Mouse (Mus musculus): ENCODE results near the gene Stard3. TPM values are rescaled to one million over a fixed set of nuclear protein-coding genes. Genes with fewer than 3 reads are reported as not detected.

Stard3 gene
- polyA plus RNA-seq, 1 experiment = 5.3 TPM

DNA sequence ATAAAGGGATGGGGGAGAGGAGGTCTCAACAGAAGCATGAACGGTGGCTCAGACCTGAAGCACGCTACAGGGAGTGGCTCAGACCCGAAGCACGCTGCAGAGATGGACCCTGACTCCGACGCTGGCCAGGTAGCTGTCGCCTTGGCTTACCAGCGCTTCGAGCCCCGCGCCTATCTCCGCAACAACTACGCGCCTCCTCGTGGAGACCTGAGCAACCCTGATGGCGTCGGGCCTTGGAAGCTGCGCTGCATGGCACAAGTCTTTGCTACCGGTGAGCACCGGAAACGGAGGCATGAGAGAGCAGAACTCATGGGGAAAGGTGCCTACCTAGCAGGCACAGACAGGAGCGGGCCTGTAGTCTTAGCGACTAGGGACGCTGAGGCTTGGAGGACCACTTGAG lies 28.4 kb downstream of the Stard3 start:
- no peak overlapping the region for H3K27ac ChIP-seq (replicated peaks; ENCODE audit: low read depth, low read length)
- no peak overlapping the region for H3K4me3 ChIP-seq (ENCODE audit: insufficient read depth, low read depth, low read length)
- no peaks in the 10 kb centered on the region for H3K4me1 ChIP-seq (ENCODE audit: control insufficient read depth, insufficient read depth, insufficient read length, low read length)

DNA sequence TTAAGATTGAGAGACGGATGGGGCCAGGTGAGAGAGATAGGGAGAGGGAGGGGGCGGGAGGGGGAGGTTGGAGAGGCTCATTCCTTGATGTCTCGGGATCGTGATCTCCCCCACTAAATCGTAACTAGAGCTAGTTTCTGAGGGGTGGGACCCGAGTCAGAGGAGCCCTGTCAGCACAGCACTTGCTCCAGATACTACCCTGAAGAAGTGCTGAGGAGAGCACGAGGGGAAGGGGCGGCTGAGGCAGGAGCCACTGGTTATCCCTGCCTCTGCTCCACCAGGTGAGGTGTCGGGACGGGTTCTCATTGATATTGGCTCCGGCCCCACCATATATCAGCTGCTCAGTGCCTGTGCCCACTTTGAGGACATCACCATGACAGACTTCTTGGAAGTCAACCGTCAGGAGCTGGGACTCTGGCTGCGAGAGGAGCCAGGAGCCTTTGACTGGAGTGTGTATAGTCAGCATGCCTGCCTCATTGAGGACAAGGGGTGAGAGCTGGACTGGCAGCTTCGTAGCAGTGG lies 28.9 kb downstream of the Stard3 start:
- no peak overlapping the region for H3K27ac ChIP-seq (replicated peaks; ENCODE audit: low read depth, low read length)
- H3K4me3 ChIP-seq (ENCODE audit: insufficient read depth, low read depth, low read length) = no peak overlapping the region
- H3K4me1 ChIP-seq (ENCODE audit: control insufficient read depth, insufficient read depth, insufficient read length, low read length) = no peaks in the 10 kb centered on the region

DNA sequence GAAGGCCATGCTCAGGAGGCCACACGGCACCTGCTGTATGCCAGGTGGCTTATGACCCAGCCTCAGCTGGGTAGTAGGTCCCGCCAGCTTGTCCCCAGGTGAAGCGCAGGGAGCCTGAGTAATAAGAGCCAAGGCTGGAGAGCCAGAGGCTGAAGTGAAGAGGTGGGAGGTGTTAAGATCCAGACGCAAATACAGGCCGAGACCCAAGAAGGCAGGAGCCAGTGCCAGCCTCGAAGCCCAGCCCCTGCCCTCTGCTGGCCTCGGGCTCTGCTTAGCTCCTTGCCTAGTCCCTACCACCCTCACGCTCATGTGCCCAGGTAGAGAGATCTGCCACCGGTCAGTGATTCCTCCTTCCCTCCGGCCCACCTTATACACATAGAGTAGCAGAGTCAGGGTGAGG lies 30.1 kb downstream of the Stard3 start:
- no peak overlapping the region for H3K27ac ChIP-seq (replicated peaks; ENCODE audit: low read depth, low read length)

DNA sequence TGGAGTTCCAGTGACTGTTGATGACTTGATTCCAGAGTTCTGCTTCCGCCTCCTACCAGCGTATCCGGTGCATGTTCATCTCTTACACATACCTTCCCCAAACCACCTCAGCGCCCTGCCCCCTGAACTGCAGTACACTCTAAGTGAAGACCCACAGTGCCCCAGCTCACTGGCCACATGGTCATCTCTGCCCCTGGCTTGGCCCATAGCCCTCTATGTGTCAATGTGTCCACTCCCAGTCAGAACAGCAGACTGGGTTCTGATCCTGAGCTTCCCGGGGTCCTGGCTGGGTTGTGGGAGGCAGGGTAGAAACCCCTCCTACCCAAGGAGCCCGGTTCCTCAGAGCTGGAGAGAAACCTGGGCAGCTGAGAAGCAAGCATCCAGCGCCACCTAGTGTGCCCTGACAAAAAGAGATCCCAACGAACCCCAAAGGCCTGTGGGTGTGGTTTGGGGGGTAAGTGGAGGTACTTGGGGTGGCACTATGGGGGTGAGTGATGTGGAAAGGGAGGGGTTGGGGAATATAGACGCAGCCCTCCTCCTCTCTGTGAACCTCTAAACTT lies 31.1 kb downstream of the Stard3 start:
- Histone ChIP-seq H3K4me1 (ENCODE audit: control insufficient read depth, insufficient read depth, insufficient read length, low read length) (no peaks in the 10 kb centered on the region), H3K4me3 (ENCODE audit: insufficient read depth, low read depth, low read length) (no peak overlapping the region), H3K27ac (replicated peaks; ENCODE audit: low read depth, low read length) (no peak overlapping the region)

More for the DNA sequence above, 30.1 kb downstream of the Stard3 start:
- Histone ChIP-seq H3K4me1 (ENCODE audit: control insufficient read depth, insufficient read depth, insufficient read length, low read length) (no peaks in the 10 kb centered on the region), H3K4me3 (ENCODE audit: insufficient read depth, low read depth, low read length) (no peak overlapping the region)

DNA sequence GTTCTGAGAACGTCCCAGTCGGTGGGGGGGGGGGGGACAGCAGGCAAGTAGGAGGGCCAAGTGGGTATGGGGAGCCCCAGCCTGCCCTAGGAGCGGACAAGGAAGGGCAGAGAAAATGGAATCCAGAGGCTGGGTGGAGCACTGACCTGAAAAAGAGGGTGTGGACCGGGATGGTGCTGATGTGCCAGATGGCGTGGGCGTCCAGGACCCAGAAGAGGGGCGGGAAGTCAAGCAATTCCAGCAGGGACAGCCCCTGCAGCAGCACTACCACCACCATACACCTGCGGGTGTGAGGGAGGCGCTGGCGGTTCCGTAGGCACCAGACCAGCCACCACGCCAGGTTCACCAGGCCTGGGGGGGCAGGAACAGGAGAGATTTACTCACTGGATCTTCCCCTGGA lies 32.0 kb downstream of the Stard3 start:
- no peak overlapping the region for H3K27ac ChIP-seq (replicated peaks; ENCODE audit: low read depth, low read length)
- H3K4me3 ChIP-seq (ENCODE audit: insufficient read depth, low read depth, low read length) = no peak overlapping the region
- H3K4me1 ChIP-seq (ENCODE audit: control insufficient read depth, insufficient read depth, insufficient read length, low read length) = no peaks in the 10 kb centered on the region

DNA sequence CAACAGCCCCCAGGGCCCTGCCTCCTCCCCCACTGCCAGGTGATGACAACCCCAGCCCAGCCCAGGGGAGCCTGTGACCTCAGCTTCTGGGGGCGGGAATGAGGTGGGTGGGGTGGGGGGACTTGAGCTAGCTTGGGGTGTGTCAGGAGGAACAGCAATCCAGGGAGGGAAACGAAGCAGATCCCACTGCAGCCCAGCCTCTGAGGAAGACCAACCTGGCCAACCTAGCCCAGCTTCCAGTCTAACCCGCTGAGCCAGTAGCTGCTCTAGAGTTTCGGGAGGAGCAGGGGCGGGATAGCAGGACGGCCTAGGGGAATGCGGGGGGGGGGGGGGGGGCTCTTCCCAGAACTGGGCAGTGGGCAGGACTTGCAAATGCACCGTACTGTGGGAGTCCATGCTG lies 33.9 kb downstream of the Stard3 start:
- no peak overlapping the region for H3K27ac ChIP-seq (replicated peaks; ENCODE audit: low read depth, low read length)
- H3K4me1 ChIP-seq (ENCODE audit: control insufficient read depth, insufficient read depth, insufficient read length, low read length) = no peaks in the 10 kb centered on the region

DNA sequence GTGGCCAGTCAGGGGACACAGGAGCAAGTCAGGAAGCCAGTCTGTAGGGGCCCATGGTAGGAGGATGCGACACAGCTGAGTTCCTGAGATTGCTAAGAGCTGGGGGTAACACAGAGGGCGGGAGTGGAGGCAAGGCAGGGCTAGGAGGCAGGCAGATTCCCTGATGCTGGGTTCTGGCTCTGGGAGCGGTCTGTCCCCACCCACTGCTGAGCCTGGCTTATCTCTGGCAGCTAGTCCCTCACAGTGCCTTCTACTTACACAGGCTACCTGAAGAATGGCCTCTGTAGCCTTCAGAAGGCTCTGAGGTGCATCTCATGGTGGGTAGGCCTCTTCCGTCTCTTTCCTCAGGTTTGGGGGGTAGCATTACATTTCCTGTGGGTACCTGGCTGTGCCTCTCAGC lies 34.5 kb downstream of the Stard3 start:
- H3K4me3 ChIP-seq (ENCODE audit: insufficient read depth, low read depth, low read length) = no peak overlapping the region
- H3K4me1 ChIP-seq (ENCODE audit: control insufficient read depth, insufficient read depth, insufficient read length, low read length) = no peaks in the 10 kb centered on the region
- H3K27ac ChIP-seq (replicated peaks; ENCODE audit: low read depth, low read length) = no peak overlapping the region

More for the DNA sequence above, 33.9 kb downstream of the Stard3 start:
- H3K4me3 ChIP-seq (ENCODE audit: insufficient read depth, low read depth, low read length) = no peak overlapping the region

DNA sequence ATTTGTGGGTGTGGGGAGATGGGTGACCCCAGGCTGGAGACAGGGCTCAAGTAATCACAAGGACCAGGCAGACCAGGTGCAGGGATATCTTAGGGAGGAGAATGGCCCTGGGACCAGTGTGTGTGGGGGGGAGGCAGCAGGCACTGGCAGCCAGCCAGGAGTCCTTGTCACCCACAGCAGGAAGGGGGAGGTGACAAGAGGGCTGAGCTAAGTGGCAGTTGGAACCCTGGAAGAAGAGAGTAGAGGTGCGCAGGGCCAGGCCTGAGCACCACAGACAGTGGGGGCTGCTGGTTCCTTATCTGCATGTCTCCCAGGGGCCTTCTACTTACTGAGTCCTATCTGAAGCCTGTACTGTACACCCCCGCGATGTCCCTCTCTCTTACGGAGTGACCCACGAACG lies 35.1 kb downstream of the Stard3 start:
- Histone ChIP-seq H3K27ac (replicated peaks; ENCODE audit: low read depth, low read length) (no peak overlapping the region), H3K4me3 (ENCODE audit: insufficient read depth, low read depth, low read length) (no peak overlapping the region), H3K4me1 (ENCODE audit: control insufficient read depth, insufficient read depth, insufficient read length, low read length) (no peaks in the 10 kb centered on the region)

DNA sequence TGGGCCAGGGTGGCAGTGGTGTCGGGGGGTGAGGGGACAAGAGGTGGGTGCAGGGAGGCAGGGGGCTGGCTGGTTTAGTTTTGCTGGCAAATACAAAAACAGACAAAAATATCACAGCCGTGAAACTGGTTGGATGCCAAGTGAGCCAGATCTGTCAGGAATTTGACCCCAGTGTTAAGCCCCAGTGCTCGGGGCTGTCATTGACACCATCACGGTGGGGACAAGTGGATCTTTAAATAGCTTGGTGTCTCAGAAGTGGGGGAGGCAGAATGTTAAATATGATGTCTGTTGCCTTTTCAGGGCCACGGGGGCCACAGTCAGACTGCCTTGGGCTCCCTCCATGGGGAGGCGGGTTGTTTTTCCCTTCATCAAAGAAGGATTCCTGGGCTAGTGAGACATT lies 36.1 kb downstream of the Stard3 start:
- H3K27ac ChIP-seq (replicated peaks; ENCODE audit: low read depth, low read length) = no peak overlapping the region
- H3K4me1 ChIP-seq (ENCODE audit: control insufficient read depth, insufficient read depth, insufficient read length, low read length) = no peaks in the 10 kb centered on the region
- H3K4me3 ChIP-seq (ENCODE audit: insufficient read depth, low read depth, low read length) = no peak overlapping the region

DNA sequence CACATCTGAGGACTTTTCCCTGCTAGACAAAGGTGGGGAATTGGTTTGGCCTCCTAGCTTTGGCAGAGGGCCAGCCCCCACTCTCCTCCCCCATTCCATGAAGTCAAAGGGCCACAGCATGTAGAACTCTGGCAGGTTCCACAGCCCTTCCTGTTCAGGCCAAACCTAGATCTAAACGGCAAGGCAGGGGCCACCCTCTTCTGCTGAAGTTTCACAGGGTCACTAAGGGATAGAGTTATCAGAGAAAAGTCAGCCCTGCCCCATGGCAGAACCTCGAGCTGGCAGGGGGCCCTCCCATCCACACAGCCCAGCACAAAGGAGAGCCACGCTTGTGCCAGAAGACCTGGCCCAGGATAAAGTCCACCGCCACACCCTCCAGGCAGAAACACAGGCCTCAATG lies 36.9 kb downstream of the Stard3 start:
- Histone ChIP-seq H3K27ac (replicated peaks; ENCODE audit: low read depth, low read length) (no peak overlapping the region), H3K4me3 (ENCODE audit: insufficient read depth, low read depth, low read length) (no peak overlapping the region), H3K4me1 (ENCODE audit: control insufficient read depth, insufficient read depth, insufficient read length, low read length) (no peaks in the 10 kb centered on the region)

DNA sequence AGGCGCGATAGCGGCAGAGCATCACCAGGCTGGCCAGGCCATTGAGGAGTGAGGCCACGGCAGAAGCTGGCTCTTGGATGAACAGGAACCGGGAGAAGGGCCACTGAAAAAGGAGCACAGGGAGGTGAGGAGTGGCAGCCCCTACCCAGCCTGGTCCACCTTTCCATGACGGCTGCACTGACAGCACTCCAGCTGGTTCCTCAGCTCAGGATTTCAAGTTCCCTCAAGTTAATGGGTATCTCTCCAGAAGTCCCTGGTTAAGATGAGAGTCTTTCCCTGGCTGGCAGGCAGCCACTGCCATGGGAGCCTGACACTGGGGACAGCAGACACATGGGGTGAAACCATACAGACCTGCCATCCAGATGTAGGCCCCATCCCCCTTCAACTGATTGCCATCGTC lies 39.8 kb downstream of the Stard3 start:
- H3K27ac ChIP-seq (replicated peaks; ENCODE audit: low read depth, low read length) = no peak overlapping the region
- no peak overlapping the region for H3K4me3 ChIP-seq (ENCODE audit: insufficient read depth, low read depth, low read length)
- peaks cover 2% of the 10 kb centered on the region; the same call in 1 of the 2 replicates for H3K4me1 ChIP-seq (ENCODE audit: control insufficient read depth, insufficient read depth, insufficient read length, low read length)

DNA sequence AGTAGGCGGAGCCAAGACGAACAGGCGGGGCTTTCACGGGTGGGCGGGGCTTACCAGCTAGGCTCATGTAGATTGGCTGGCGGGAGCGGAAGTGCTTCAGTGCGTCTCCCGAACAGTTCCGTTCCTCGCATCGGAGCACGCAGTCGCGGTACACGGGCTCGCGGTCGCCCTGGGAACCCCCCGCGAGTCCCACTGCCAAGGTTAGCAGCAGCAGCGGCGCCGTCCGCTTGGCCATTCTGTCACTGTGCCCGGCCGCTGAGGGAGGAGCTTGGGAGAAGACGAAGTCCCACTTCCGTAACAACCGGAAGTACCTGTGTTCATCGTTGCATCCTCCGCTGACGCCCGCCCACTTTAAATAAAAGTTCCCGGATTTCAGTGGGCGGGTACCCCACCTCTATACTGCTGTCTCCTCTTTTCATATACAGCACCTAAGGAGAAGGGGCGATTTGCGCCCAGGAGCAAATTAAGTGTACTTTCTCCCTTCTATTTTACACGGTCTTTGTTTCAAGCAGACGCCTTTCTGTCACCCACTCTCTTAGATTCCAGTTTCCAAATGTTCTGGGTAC lies 42.1 kb downstream of the Stard3 start, which contains the start of gene Pgap3:
TSS of gene Pgap3 (minus strand) at position 330 of the 566 bp plus-strand sequence.
- H3K4me1 ChIP-seq (ENCODE audit: control insufficient read depth, insufficient read depth, insufficient read length, low read length) = peaks cover 2% of the 10 kb centered on the region; the same call in 1 of the 2 replicates
- H3K4me3 ChIP-seq (ENCODE audit: insufficient read depth, low read depth, low read length) = peak within 1 kb of the TSS; percentile 73
- peak within 1 kb of the TSS; percentile 75 for H3K27ac ChIP-seq (replicated peaks; ENCODE audit: low read depth, low read length)

DNA sequence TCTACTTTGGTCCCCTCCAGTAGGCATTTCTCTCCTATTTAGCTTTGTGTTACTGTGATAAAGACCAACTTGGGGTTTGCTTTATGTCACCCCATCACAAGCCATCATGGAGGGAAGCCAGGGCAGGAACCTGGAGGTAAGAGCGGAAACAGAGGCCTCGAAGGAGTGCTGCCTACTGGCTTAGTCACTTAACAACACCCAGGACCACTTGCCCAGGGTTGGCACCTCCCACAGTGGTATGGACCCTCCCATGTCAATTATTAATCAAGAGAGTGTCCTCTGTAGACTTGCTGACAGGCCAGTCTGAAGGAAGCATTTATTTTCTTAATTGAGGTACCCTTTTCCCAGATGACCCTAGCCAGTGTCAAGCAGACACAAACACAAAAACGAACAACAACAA lies 42.6 kb downstream of the Stard3 start:
- Histone ChIP-seq H3K27ac (replicated peaks; ENCODE audit: low read depth, low read length) (no peak overlapping the region), H3K4me3 (ENCODE audit: insufficient read depth, low read depth, low read length) (peak overlapping the region; percentile 73)

DNA sequence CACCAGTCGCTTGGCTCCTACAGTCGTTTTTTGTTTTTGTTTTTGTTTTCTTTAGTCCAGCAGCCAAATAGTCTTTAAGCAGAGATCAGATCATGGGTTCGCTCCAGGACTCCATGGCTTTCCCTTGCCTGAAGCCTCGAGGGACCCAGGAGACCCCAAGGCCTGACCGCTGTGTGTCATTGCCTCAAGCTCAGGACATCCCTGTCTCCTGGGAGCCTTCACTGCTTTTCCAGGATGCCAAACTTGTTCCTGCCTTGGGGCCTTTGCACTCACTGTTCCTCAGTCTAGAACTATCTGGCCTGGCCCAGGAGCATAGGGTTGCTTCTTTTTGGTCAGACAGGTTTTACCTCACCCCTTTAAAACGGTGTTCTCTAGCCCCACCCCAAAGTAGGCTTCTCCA lies 48.5 kb downstream of the Stard3 start:
- no peak overlapping the region for H3K27ac ChIP-seq (replicated peaks; ENCODE audit: low read depth, low read length)
- no peak overlapping the region for H3K4me3 ChIP-seq (ENCODE audit: insufficient read depth, low read depth, low read length)
- H3K4me1 ChIP-seq (ENCODE audit: control insufficient read depth, insufficient read depth, insufficient read length, low read length) = no peaks in the 10 kb centered on the region

More for the DNA sequence above, 42.6 kb downstream of the Stard3 start:
- peaks cover 2% of the 10 kb centered on the region; the same call in 1 of the 2 replicates for H3K4me1 ChIP-seq (ENCODE audit: control insufficient read depth, insufficient read depth, insufficient read length, low read length)

DNA sequence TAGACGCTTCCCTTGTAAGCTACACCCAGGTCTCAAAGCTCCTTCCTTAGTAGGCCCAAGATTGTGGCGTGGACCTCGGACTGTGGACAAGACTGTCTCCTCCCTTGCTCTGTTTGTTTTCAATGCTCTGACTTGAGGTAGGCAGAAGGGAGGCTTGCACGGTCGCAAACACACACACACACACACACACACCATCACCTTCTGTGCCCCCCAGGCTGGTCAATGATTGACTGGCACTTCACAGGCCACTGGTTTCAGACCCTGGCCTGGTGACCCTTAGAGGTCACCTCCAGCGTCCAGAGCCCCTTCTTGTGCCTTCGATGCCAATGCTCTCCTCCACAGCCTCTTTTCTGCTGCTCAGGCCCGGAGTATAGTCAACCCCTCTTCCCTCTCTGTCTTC lies 50.7 kb downstream of the Stard3 start:
- no peak overlapping the region for H3K27ac ChIP-seq (replicated peaks; ENCODE audit: low read depth, low read length)
- no peaks in the 10 kb centered on the region for H3K4me1 ChIP-seq (ENCODE audit: control insufficient read depth, insufficient read depth, insufficient read length, low read length)
- no peak overlapping the region for H3K4me3 ChIP-seq (ENCODE audit: insufficient read depth, low read depth, low read length)

DNA sequence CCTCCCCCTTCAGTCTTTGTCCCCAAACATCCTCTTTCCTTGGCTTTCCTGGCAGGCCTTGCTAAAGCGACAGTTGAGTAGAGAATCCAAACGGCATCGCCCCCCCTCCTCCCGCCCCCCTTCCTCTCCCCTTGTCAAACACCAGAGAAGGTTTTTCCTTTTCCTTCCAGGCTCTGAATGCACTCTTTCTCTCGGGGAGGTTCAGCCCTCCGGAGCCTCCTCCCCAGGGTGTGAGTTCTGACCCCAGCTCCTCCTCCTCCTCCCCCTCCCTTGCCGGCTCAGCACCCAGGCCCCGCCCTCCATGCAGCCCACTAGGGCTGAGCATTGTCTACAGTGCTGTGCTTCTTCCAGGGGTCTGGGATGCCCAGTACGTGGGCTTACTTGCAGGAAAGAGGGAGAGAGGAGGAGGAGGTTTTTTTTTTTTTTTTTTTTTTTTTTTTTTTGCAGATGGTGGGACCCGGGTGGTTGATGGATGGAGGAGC lies 51.2 kb downstream of the Stard3 start:
- Histone ChIP-seq H3K27ac (replicated peaks; ENCODE audit: low read depth, low read length) (no peak overlapping the region), H3K4me3 (ENCODE audit: insufficient read depth, low read depth, low read length) (no peak overlapping the region)

More for the DNA sequence above, 51.2 kb downstream of the Stard3 start:
- no peaks in the 10 kb centered on the region for H3K4me1 ChIP-seq (ENCODE audit: control insufficient read depth, insufficient read depth, insufficient read length, low read length)
